Mouse (Mus musculus): ENCODE measurements around the gene Ccdc63. TPM values are rescaled to one million over a fixed set of nuclear protein-coding genes. Genes with fewer than 3 reads are reported as not detected.
A peak's percentile ranks its signal among the peaks of the same experiment; 100 is the strongest.

Gene Ccdc63
- polyA plus RNA-seq, 1 experiment from 2014 or later: not detected

DNA sequence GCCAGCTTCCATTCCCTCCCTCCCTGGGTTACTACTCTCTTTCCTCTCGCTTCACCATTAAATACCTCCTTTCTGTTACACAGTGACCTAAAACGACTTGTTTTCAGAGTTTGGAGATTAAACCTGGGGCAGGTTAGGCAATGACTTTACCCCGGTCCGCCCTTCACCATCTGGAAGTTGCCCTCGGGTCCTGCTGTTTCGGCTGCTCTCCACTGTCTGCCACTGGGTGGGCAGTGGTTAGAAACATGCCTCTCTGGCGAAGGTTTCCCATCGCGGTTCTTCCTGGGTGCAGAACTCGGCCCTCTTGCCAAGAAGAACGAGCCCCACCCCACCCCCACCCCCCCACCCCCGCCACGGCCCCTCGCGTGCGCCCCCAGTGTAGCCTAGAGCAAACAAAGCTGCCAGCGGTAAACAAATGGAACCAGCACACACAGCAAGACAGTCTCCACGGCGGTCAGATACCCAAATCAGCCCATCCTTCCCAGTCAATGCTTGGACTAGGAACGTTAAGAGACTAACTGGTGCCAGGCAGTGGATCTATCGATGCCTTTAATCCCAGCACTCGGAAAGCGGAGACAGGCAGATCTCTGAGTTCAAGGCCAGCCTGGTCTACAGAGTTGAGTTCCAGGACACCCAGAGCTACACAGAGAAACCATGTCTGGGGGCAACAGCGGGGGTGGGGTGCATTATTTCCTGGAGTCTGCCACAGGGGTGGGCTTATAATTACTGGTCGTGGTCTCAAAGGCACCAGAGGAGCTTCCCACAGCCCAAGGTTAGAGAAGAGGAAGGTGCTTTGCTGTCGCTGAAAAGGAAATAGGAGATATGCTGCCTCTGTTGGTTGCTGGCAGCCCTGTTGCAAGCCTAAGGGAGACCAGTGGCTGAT lies 8.2 kb downstream of the Ccdc63 start:
- H3K4me1 ChIP-seq: peaks cover 21% of the 10 kb centered on the region
- H3K27ac ChIP-seq: no peak overlapping the region
- H3K4me2 ChIP-seq: peak overlapping the region; percentile 94
- peak overlapping the region; percentile 52 for H3K9ac ChIP-seq
- WGBS: 25% methylated on average over 26 of the region's 26 CpGs
- no peaks in the 10 kb centered on the region for H3K9me3 ChIP-seq (replicated peaks)
- H3K36me3 ChIP-seq: no peaks in the 10 kb centered on the region
- 0 out of 2 replicates have a peak, but pooled peaks cover 3% of the 10 kb centered on the region for H3K27me3 ChIP-seq
- no peak for ATAC-seq (replicated peaks; ENCODE audit: low FRiP score)
- H3K4me3 ChIP-seq (replicated peaks): peak overlapping the region; percentile 47

DNA sequence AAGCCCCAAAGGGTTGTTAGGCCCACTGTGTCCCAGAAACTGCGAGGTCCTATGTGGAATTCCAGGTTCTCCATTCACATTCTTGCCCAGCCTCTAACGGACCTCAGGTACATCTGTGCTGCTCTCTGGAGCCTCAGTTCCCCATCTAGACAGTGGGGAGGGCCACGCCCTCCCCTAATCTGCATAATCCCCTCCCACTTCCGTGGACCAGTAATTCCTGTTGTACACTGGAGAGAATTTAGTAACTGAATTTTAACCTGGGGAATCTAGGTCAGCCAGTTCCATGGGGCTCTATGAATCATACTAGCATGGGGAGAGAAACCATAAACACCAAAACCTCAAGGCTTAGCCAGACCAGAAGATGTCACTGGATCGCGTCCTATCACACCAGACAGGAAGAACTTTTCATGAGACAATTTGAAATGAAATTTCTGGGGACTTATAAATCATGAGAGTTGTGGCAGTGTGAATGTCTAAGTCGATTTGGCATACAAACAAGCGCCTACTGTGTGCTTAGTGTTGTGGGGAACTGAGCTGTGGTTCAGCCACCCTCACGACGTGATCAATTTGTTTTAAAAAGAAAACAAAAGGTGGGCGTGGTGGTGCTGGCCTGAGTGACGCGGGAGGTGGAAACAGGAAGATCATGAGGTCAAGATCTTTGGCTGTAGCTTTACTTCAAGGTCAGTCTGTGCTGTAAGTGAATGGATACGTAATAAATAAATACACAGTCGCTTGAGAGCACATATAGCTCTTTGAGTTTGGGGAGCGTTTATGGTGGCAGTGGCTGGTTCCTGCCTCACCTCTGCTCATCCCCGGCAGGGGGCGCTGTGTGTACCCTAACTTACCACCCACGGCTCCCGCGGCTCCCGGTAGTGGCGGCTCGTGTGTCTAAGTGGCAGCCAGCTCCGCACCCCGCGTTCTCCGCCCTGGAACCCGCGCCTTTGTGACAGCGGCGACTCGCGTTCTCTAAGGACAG lies 9.3 kb downstream of the Ccdc63 start:
- 10% methylated on average over 34 of the region's 34 CpGs for WGBS
- H3K4me2 ChIP-seq: peak overlapping the region; percentile 94
- peak overlapping the region; percentile 52 for H3K9ac ChIP-seq
- no peaks in the 10 kb centered on the region for H3K9me3 ChIP-seq (replicated peaks)
- no peaks in the 10 kb centered on the region for H3K36me3 ChIP-seq
- no peak for ATAC-seq (replicated peaks; ENCODE audit: low FRiP score)
- peaks cover 21% of the 10 kb centered on the region for H3K4me1 ChIP-seq
- 0 out of 2 replicates have a peak, but pooled peaks cover 3% of the 10 kb centered on the region for H3K27me3 ChIP-seq
- H3K27ac ChIP-seq: no peak overlapping the region
- H3K4me3 ChIP-seq (replicated peaks): peak overlapping the region; percentile 47

DNA sequence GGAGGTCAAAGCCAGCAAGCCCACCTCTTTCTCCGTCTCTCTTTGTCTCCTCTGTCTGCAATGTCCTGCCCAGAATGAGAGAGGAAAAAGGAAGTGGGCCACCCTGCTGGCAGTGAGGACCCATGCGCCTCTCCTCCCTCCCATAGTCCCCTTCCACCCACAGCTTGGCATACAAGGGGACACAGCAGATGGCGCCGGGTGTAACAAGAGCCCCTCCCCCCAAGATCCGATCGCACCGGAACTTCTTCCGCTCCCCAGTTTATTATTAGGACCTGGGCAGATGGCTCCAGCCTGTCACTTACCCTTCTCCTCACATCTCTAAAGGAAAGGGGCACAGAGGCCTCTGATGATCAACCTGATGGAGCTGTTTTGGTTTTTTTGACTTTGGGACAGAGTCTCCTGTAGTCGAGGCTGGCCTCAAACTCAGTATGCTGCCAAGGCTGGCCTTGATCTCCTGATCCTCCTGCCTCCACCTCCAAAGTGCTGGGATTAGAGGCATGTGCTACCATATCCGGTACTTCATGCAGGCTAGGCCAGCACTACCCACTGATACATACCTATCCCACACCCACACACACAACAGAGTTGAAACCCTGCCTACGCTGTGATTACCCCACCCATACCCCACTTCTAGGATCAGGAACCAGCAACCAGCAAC lies 10.2 kb downstream of the Ccdc63 start:
- Histone ChIP-seq H3K4me1 (peaks cover 21% of the 10 kb centered on the region), H3K9ac (no peak overlapping the region), H3K9me3 (replicated peaks) (no peaks in the 10 kb centered on the region), H3K4me2 (no peak overlapping the region), H3K27ac (no peak overlapping the region), H3K27me3 (0 out of 2 replicates have a peak, but pooled peaks cover 3% of the 10 kb centered on the region), H3K36me3 (no peaks in the 10 kb centered on the region), H3K4me3 (replicated peaks) (no peak overlapping the region)
- ATAC-seq (replicated peaks; ENCODE audit: low FRiP score): no peak
- 80% methylated on average over 11 of the region's 11 CpGs for WGBS

DNA sequence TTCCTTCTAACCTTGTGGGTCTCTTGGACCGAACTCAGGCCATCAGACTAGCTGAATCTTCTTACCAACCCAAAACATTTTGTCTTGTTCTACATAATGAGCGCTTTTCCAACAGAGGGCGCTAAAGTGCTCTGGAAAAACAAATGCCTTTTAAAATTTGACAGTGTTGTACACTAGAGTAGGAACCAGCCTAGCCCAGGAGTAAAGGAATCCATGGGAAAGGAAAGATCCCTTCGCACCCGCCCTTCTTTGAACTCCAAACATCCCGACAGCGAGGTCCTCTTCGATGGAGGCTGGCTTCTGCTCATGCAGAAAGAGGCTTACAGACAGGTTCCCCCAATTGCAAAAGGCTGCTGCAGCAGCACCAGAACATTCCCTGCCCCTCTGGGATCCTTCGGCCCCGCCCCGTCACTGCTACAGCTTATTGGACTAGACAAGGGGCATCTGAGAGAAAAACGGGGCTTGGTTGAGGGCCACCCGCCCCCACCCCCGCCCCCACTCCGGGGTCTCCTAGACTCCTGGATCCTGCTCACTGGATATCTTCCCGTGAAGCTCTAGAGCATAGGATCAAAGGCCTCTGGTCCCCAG lies 11.5 kb downstream of the Ccdc63 start:
- Histone ChIP-seq H3K9ac (no peak overlapping the region), H3K4me2 (peak overlapping the region; percentile 33)

DNA sequence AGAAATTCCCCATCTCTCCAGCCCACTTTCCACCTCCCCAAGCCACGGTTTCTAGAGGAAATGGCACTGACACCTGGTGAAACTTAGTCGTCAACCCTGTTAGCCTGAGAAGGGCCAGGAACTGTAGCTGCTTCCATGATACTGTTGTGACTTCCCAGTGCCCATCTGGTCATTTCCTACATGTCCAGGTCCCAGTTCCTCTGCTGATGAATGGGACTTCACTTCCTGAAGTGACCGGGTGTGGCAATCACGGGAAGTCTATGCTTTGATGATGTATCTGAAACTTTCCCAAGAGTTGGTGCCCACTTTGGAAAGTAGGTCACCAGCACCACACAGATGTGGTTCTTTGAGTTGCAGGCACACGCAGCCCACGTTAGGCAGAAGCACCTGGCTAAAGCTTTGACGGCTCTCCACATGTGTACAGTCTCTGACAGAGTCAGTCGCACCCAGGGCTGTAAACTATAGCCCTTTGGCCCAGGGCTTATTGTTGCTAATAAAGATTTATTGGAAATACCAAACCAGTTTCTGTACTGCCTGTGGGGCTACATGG lies 15.3 kb downstream of the Ccdc63 start:
- Histone ChIP-seq H3K4me1 (peaks cover 4% of the 10 kb centered on the region; the same call in 1 of the 2 replicates), H3K9me3 (replicated peaks) (no peaks in the 10 kb centered on the region), H3K4me3 (replicated peaks) (no peak overlapping the region), H3K27ac (no peak overlapping the region), H3K4me2 (no peak overlapping the region), H3K9ac (no peak overlapping the region), H3K36me3 (no peaks in the 10 kb centered on the region), H3K27me3 (no peaks in the 10 kb centered on the region)
- WGBS: 63% methylated on average over 8 of the region's 8 CpGs
- no peak for ATAC-seq (replicated peaks; ENCODE audit: low FRiP score)

More for the DNA sequence above, 11.5 kb downstream of the Ccdc63 start:
- no peak overlapping the region for H3K4me3 ChIP-seq (replicated peaks)
- no peaks in the 10 kb centered on the region for H3K9me3 ChIP-seq (replicated peaks)
- 30% methylated on average over 16 of the region's 16 CpGs for WGBS
- H3K27ac ChIP-seq: no peak overlapping the region
- 0 out of 2 replicates have a peak, but pooled peaks have one; percentile 24 for ATAC-seq (replicated peaks; ENCODE audit: low FRiP score)
- peaks cover 21% of the 10 kb centered on the region for H3K4me1 ChIP-seq
- no peaks in the 10 kb centered on the region for H3K36me3 ChIP-seq
- 0 out of 2 replicates have a peak, but pooled peaks cover 3% of the 10 kb centered on the region for H3K27me3 ChIP-seq

DNA sequence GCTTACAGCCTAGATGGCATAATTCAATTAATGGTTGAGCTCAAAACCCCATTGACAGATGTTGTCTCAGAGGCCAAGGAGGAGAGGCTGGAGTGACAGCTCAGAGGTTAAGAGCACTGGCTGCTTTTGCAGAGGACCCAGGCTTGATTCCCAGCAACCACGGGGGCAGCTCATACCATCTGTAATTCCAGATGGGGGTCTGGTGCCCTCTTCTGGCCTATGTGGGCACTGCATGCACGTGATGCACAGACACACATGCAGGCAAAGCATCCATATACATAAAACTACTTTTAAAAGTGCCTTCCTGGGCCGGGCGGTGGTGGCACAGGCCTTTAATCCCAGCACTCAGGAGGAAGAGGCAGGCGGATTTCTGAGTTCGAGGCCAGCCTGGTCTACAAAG lies 24.4 kb downstream of the Ccdc63 start:
- H3K27me3 ChIP-seq: no peaks in the 10 kb centered on the region
- WGBS: 86% methylated on average over 6 of the region's 6 CpGs
- 0 out of 2 replicates have a peak, but pooled peaks cover 3% of the 10 kb centered on the region for H3K9me3 ChIP-seq (replicated peaks)
- no peaks in the 10 kb centered on the region for H3K36me3 ChIP-seq
- H3K9ac ChIP-seq: no peak overlapping the region
- H3K4me2 ChIP-seq: no peak overlapping the region
- H3K4me1 ChIP-seq: no peaks in the 10 kb centered on the region
- no peak overlapping the region for H3K27ac ChIP-seq
- no peak for ATAC-seq (replicated peaks; ENCODE audit: low FRiP score)
- H3K4me3 ChIP-seq (replicated peaks): no peak overlapping the region

DNA sequence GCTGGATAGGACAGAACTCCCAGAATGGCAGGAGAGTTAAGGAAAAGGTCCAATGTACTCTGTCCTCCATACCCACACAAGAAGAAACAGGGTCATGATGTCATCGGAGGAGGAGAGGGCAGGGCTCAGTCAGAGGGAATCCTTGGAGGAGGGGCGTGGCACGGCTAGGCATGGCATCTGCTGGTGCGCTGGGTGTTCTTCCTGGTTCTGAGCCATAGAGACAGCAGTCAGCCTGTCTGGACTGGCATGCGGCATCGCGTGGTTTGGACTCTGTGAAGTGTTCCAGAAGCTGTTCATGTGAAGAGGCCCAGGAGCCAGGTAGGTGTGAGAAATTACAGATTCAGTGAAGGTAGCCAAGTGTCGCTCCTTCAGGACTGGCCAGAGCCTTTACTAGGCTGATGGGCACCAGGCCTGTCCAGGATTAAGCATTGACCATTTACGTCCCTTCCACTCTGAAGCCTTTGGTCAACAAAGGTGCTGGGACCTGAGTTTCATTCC lies 25.3 kb downstream of the Ccdc63 start:
- ATAC-seq (replicated peaks; ENCODE audit: low FRiP score): no peak
- WGBS: 92% methylated on average over 9 of the region's 9 CpGs
- no peaks in the 10 kb centered on the region for H3K27me3 ChIP-seq
- H3K4me3 ChIP-seq (replicated peaks): no peak overlapping the region
- H3K4me1 ChIP-seq: no peaks in the 10 kb centered on the region
- H3K36me3 ChIP-seq: no peaks in the 10 kb centered on the region
- H3K27ac ChIP-seq: no peak overlapping the region
- H3K9me3 ChIP-seq (replicated peaks): 0 out of 2 replicates have a peak, but pooled peaks cover 3% of the 10 kb centered on the region
- no peak overlapping the region for H3K4me2 ChIP-seq
- H3K9ac ChIP-seq: no peak overlapping the region

DNA sequence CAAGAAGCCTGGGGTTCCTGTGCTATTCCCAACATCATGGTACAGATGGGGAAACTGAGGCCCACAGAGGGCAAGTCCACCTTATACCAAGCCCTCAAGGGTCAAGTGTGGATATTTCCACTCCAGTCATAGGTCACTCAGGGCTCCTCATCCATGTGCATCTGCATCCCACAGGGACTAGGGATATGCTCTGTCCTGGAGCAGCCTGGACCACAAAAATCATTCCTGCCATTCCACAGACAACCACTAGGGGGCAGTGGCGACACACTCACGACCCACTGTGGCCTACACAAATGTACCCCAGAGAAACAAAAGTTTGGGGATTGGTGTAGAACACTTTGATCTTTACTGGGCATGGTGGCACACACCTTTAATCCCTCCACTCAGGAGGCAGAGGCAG lies 26.4 kb downstream of the Ccdc63 start:
- H3K4me3 ChIP-seq (replicated peaks): no peak overlapping the region
- 0 out of 2 replicates have a peak, but pooled peaks cover 2% of the 10 kb centered on the region for H3K4me1 ChIP-seq
- H3K9me3 ChIP-seq (replicated peaks): 0 out of 2 replicates have a peak, but pooled peaks cover 3% of the 10 kb centered on the region
- 0 out of 2 replicates have a peak, but pooled peaks have one; percentile 46 for ATAC-seq (replicated peaks; ENCODE audit: low FRiP score)
- no peak overlapping the region for H3K27ac ChIP-seq
- H3K36me3 ChIP-seq: no peaks in the 10 kb centered on the region
- no peaks in the 10 kb centered on the region for H3K27me3 ChIP-seq
- H3K9ac ChIP-seq: no peak overlapping the region
- H3K4me2 ChIP-seq: no peak overlapping the region
- whole genome bisulfite sequencing: 3% methylated on average over 2 of the region's 2 CpGs

DNA sequence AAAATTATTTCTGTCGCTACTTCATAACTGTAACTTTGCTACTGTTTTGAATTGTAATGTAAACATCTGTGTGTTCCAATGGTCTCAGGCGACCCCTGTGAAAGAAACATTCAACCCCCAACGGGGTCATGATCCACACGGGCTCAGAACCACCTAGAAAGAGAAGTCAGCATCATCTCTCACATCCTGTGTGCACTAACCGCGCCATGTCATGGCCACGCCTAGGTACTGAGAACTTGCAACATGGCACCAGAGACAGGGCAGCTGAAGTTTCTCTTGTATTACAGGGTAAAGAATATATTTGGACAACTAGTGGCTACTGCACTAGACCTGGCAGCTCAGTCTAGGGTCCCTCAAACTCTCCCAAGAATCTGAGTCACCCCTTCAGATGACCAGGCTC lies 27.2 kb downstream of the Ccdc63 start:
- Histone ChIP-seq H3K4me3 (replicated peaks) (no peak overlapping the region), H3K9ac (no peak overlapping the region), H3K27me3 (no peaks in the 10 kb centered on the region), H3K9me3 (replicated peaks) (0 out of 2 replicates have a peak, but pooled peaks cover 3% of the 10 kb centered on the region), H3K4me2 (no peak overlapping the region), H3K4me1 (0 out of 2 replicates have a peak, but pooled peaks cover 5% of the 10 kb centered on the region), H3K27ac (no peak overlapping the region), H3K36me3 (no peaks in the 10 kb centered on the region)
- ATAC-seq (replicated peaks; ENCODE audit: low FRiP score): no peak
- whole genome bisulfite sequencing: 78% methylated on average over 7 of the region's 7 CpGs

DNA sequence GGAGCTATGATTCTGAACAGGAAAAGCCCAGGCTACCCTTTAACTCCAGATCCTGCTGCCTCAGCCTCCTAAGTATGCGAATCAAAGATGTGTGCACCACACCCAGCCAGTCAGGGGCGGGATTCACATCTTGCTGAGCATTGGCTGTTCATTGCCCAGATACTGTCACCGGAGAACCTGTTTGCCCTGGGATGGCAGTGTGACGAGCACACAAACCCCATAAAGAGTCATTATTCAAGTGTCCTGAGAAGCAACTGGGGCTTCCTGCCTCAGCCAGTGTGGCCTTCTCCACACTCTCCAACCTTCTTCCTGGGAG lies 28.7 kb downstream of the Ccdc63 start:
- H3K36me3 ChIP-seq: no peaks in the 10 kb centered on the region
- no peak for ATAC-seq (replicated peaks; ENCODE audit: low FRiP score)
- H3K4me2 ChIP-seq: peak overlapping the region; percentile 36
- H3K27me3 ChIP-seq: no peaks in the 10 kb centered on the region
- H3K4me1 ChIP-seq: 0 out of 2 replicates have a peak, but pooled peaks cover 5% of the 10 kb centered on the region
- H3K27ac ChIP-seq: no peak overlapping the region
- 36% methylated on average over 4 of the region's 4 CpGs for WGBS
- 0 out of 2 replicates have a peak, but pooled peaks cover 3% of the 10 kb centered on the region for H3K9me3 ChIP-seq (replicated peaks)
- peak overlapping the region; percentile 7; the same call in 1 of the 2 replicates for H3K4me3 ChIP-seq (replicated peaks)
- no peak overlapping the region for H3K9ac ChIP-seq
